Mouse (Mus musculus): Measurements from ENCODE around the gene Senp8. TPM values are rescaled to one million over a fixed set of nuclear protein-coding genes. Genes with fewer than 3 reads are reported as not detected.

Gene Senp8
- polyA plus RNA-seq, 1 experiment = 2.1 TPM

GRCm38 (mm10) chr9:59716275-59716898 lies 34.1 kb downstream of the Senp8 start:
- H3K36me3 ChIP-seq (ENCODE audit: control insufficient read depth, insufficient read depth, low read length) = no peaks in the 10 kb centered on the region
- H3K4me3 ChIP-seq (ENCODE audit: extremely low read depth, insufficient read depth, insufficient read length) = no peak overlapping the region
- no peak overlapping the region for H3K27ac ChIP-seq (ENCODE audit: insufficient read depth, low read length)
- TF ChIP-seq CTCF (IDR thresholded peaks at IDR 0.05; ENCODE audit: extremely low read depth, insufficient read depth, insufficient read length, insufficient replicate concordance) = no peak
- no peaks in the 10 kb centered on the region for H3K4me1 ChIP-seq (ENCODE audit: control insufficient read depth, insufficient read depth, insufficient read length)
- H3K27me3 ChIP-seq (ENCODE audit: control insufficient read depth, insufficient read depth, low read length) = no peaks in the 10 kb centered on the region
- DNase-seq (ENCODE audit: low read depth in 1 of 2, low spot score in 2 of 2) = no peak
- 82% methylated on average over 7 of the region's 7 CpGs for WGBS

GRCm38 (mm10) chr9:59709225-59709624 lies 41.3 kb downstream of the Senp8 start:
- no peak overlapping the region for H3K27ac ChIP-seq (ENCODE audit: insufficient read depth, low read length)
- no peak for DNase-seq (ENCODE audit: low read depth in 1 of 2, low spot score in 2 of 2)
- H3K4me1 ChIP-seq (ENCODE audit: control insufficient read depth, insufficient read depth, insufficient read length) = no peaks in the 10 kb centered on the region
- H3K27me3 ChIP-seq (ENCODE audit: control insufficient read depth, insufficient read depth, low read length) = no peaks in the 10 kb centered on the region
- TF ChIP-seq POLR2A (IDR thresholded peaks at IDR 0.05; ENCODE audit: low read depth, low read length) (no peak), CTCF (IDR thresholded peaks at IDR 0.05; ENCODE audit: extremely low read depth, insufficient read depth, insufficient read length, insufficient replicate concordance) (no peak)
- H3K36me3 ChIP-seq (ENCODE audit: control insufficient read depth, insufficient read depth, low read length) = no peaks in the 10 kb centered on the region
- 84% methylated on average over 3 of the region's 3 CpGs for WGBS
- no peak overlapping the region for H3K4me3 ChIP-seq (ENCODE audit: extremely low read depth, insufficient read depth, insufficient read length)

GRCm38 (mm10) chr9:59706850-59707825 lies 43.4 kb downstream of the Senp8 start:
- no peak for DNase-seq (ENCODE audit: low read depth in 1 of 2, low spot score in 2 of 2)
- WGBS = 51% methylated on average over 10 of the region's 10 CpGs
- no peaks in the 10 kb centered on the region for H3K27me3 ChIP-seq (ENCODE audit: control insufficient read depth, insufficient read depth, low read length)
- H3K4me3 ChIP-seq (ENCODE audit: extremely low read depth, insufficient read depth, insufficient read length) = no peak overlapping the region
- H3K4me1 ChIP-seq (ENCODE audit: control insufficient read depth, insufficient read depth, insufficient read length) = no peaks in the 10 kb centered on the region
- no peak overlapping the region for H3K27ac ChIP-seq (ENCODE audit: insufficient read depth, low read length)
- TF ChIP-seq POLR2A (IDR thresholded peaks at IDR 0.05; ENCODE audit: low read depth, low read length) = no peak
- no peak for TF ChIP-seq CTCF (IDR thresholded peaks at IDR 0.05; ENCODE audit: extremely low read depth, insufficient read depth, insufficient read length, insufficient replicate concordance)
- no peaks in the 10 kb centered on the region for H3K36me3 ChIP-seq (ENCODE audit: control insufficient read depth, insufficient read depth, low read length)

GRCm38 (mm10) chr9:59703099-59703498 lies 47.4 kb downstream of the Senp8 start:
- no peak overlapping the region for H3K27ac ChIP-seq (ENCODE audit: insufficient read depth, low read length)
- WGBS = 89% methylated on average over 6 of the region's 6 CpGs
- H3K4me1 ChIP-seq (ENCODE audit: control insufficient read depth, insufficient read depth, insufficient read length) = no peaks in the 10 kb centered on the region
- no peak for DNase-seq (ENCODE audit: low read depth in 1 of 2, low spot score in 2 of 2)
- H3K36me3 ChIP-seq (ENCODE audit: control insufficient read depth, insufficient read depth, low read length) = no peaks in the 10 kb centered on the region
- TF ChIP-seq POLR2A (IDR thresholded peaks at IDR 0.05; ENCODE audit: low read depth, low read length) = no peak
- TF ChIP-seq CTCF (IDR thresholded peaks at IDR 0.05; ENCODE audit: extremely low read depth, insufficient read depth, insufficient read length, insufficient replicate concordance) = no peak
- H3K4me3 ChIP-seq (ENCODE audit: extremely low read depth, insufficient read depth, insufficient read length) = no peak overlapping the region
- no peaks in the 10 kb centered on the region for H3K27me3 ChIP-seq (ENCODE audit: control insufficient read depth, insufficient read depth, low read length)

- Histone ChIP-seq H3K36me3 (ENCODE audit: control insufficient read depth, insufficient read depth, low read length) (no peaks in the 10 kb centered on the region), H3K4me3 (ENCODE audit: extremely low read depth, insufficient read depth, insufficient read length) (no peak overlapping the region), H3K27ac (ENCODE audit: insufficient read depth, low read length) (no peak overlapping the region), H3K27me3 (ENCODE audit: control insufficient read depth, insufficient read depth, low read length) (no peaks in the 10 kb centered on the region), H3K4me1 (ENCODE audit: control insufficient read depth, insufficient read depth, insufficient read length) (no peaks in the 10 kb centered on the region)
- 92% methylated on average over 7 of the region's 7 CpGs for WGBS
- TF ChIP-seq CTCF (IDR thresholded peaks at IDR 0.05; ENCODE audit: extremely low read depth, insufficient read depth, insufficient read length, insufficient replicate concordance) = no peak
- TF ChIP-seq POLR2A (IDR thresholded peaks at IDR 0.05; ENCODE audit: low read depth, low read length) = no peak
- no peak for DNase-seq (ENCODE audit: low read depth in 1 of 2, low spot score in 2 of 2)
Observed at GRCm38 (mm10) chr9:59701094-59701493, 49.4 kb downstream of the Senp8 start.

- DNase-seq (ENCODE audit: low read depth in 1 of 2, low spot score in 2 of 2) = no peak
- H3K27me3 ChIP-seq (ENCODE audit: control insufficient read depth, insufficient read depth, low read length) = no peaks in the 10 kb centered on the region
- H3K27ac ChIP-seq (ENCODE audit: insufficient read depth, low read length) = no peak overlapping the region
- 87% methylated on average over 3 of the region's 3 CpGs for WGBS
- H3K4me3 ChIP-seq (ENCODE audit: extremely low read depth, insufficient read depth, insufficient read length) = no peak overlapping the region
- H3K36me3 ChIP-seq (ENCODE audit: control insufficient read depth, insufficient read depth, low read length) = no peaks in the 10 kb centered on the region
- H3K4me1 ChIP-seq (ENCODE audit: control insufficient read depth, insufficient read depth, insufficient read length) = no peaks in the 10 kb centered on the region
- TF ChIP-seq CTCF (IDR thresholded peaks at IDR 0.05; ENCODE audit: extremely low read depth, insufficient read depth, insufficient read length, insufficient replicate concordance) (no peak), POLR2A (IDR thresholded peaks at IDR 0.05; ENCODE audit: low read depth, low read length) (no peak)
Observed at GRCm38 (mm10) chr9:59696381-59696780, 54.1 kb downstream of the Senp8 start.

- Histone ChIP-seq H3K27ac (ENCODE audit: insufficient read depth, low read length) (no peak overlapping the region), H3K27me3 (ENCODE audit: control insufficient read depth, insufficient read depth, low read length) (no peaks in the 10 kb centered on the region), H3K4me1 (ENCODE audit: control insufficient read depth, insufficient read depth, insufficient read length) (no peaks in the 10 kb centered on the region), H3K36me3 (ENCODE audit: control insufficient read depth, insufficient read depth, low read length) (no peaks in the 10 kb centered on the region), H3K4me3 (ENCODE audit: extremely low read depth, insufficient read depth, insufficient read length) (no peak overlapping the region)
- DNase-seq (ENCODE audit: low read depth in 1 of 2, low spot score in 2 of 2) = no peak
- TF ChIP-seq POLR2A (IDR thresholded peaks at IDR 0.05; ENCODE audit: low read depth, low read length) (no peak), CTCF (IDR thresholded peaks at IDR 0.05; ENCODE audit: extremely low read depth, insufficient read depth, insufficient read length, insufficient replicate concordance) (no peak)
- WGBS = 34% methylated on average over 3 of the region's 3 CpGs
Observed at GRCm38 (mm10) chr9:59695451-59695813, 55.1 kb downstream of the Senp8 start.

Data from spleen, adult 2 months (tissue).